Mouse (Mus musculus): Measurements from ENCODE around the gene Ddx21.

GRCm38 (mm10) chr10:62556558-62556901, 45.6 kb downstream of the Ddx21 start:
- TF ChIP-seq CTCF (IDR thresholded peaks at IDR 0.05; ENCODE audit: extremely low read depth, insufficient read length, insufficient replicate concordance, low read depth, low read length), result no peak
- TF ChIP-seq POLR2A (IDR thresholded peaks at IDR 0.05; ENCODE audit: low read depth, low read length), result no peak

Measured in small intestine, adult 2 months (tissue).